15 mouse cellular contexts compared by ENCODE assay signal in genomic region chr11:84570392-84570791, GRCm38 (mm10). TPM values are rescaled to one million over a fixed set of nuclear protein-coding genes. Genes with fewer than 3 reads are reported as not detected.
DNase-seq lines count a peak whose midpoint lies in the region; ATAC-seq and TF ChIP-seq lines count a peak whose summit lies in the region.
"Had no signal": no experiment of that assay in that cellular context is flagged by ENCODE, and none has a peak within 500 bp of the region (broad histone marks: within the 10 kb centered on the region; RNA-seq: fewer than 3 reads in every experiment).

No protein-coding gene starts in this region.

- TF ChIP-seq CTCF in stomach, postnatal 0 days (IDR thresholded peaks at IDR 0.05; ENCODE audit: low read depth): no peak

- DNase-seq in neural tube, embryonic 11.5 days (ENCODE audit: low spot score): peak; percentile 49
- no peak for DNase-seq in neural tube, embryonic 10.5 days (ENCODE audit: extremely low spot score, low spot score)
- no peak for DNase-seq in forebrain, embryonic 10.5 days (ENCODE audit: extremely low spot score, low spot score)
- DNase-seq in gastrocnemius, postnatal 36 days: no peak
- DNase-seq in frontal cortex, adult 2 months (ENCODE audit: extremely low spot score in 1 of 2, low spot score in 1 of 2): no peak
- no peak for DNase-seq in stomach, postnatal 0 days (ENCODE audit: low spot score)
- DNase-seq: heart, adult 18-20 months; kidney, postnatal 25 days; lung, adult 18-20 months; thymus, postnatal 25 days had no signal

- H3K9me3 ChIP-seq in neural tube, embryonic 11.5 days (ENCODE audit: control insufficient read depth, low read length): no peaks in the 10 kb centered on the region
- H3K9me3 ChIP-seq in forebrain, embryonic 10.5 days: no peaks in the 10 kb centered on the region
- H3K9me3 ChIP-seq in hindbrain, embryonic 15.5 days: no peaks in the 10 kb centered on the region
- no peaks in the 10 kb centered on the region for H3K9me3 ChIP-seq in neural tube, embryonic 12.5 days
- H3K9me3 ChIP-seq in stomach, postnatal 0 days (ENCODE audit: control insufficient read depth, low read length): no peaks in the 10 kb centered on the region

- WGBS in neural tube, embryonic 11.5 days: 54% methylated on average over 12 of the region's 12 CpGs
- 69% methylated on average over 12 of the region's 12 CpGs for WGBS in forebrain, embryonic 10.5 days
- 10% methylated on average over 12 of the region's 12 CpGs for WGBS in hindbrain, embryonic 15.5 days
- WGBS in neural tube, embryonic 12.5 days: 49% methylated on average over 12 of the region's 12 CpGs
- 47% methylated on average over 12 of the region's 12 CpGs for WGBS in stomach, postnatal 0 days

- H3K4me2 ChIP-seq in neural tube, embryonic 11.5 days (ENCODE audit: low read depth): no peak overlapping the region
- H3K4me2 ChIP-seq in hindbrain, embryonic 15.5 days: peak overlapping the region; percentile 27
- H3K4me2 ChIP-seq in neural tube, embryonic 12.5 days (replicated peaks): no peak overlapping the region
- no peak overlapping the region for H3K4me2 ChIP-seq in stomach, postnatal 0 days (replicated peaks; ENCODE audit: low read depth)

- no peaks in the 10 kb centered on the region for H3K27me3 ChIP-seq in neural tube, embryonic 11.5 days (ENCODE audit: control insufficient read depth, insufficient read depth, low read length)
- peaks cover 82% of the 10 kb centered on the region for H3K27me3 ChIP-seq in forebrain, embryonic 10.5 days (ENCODE audit: poor library complexity, severe bottlenecking)
- H3K27me3 ChIP-seq in hindbrain, embryonic 15.5 days: 0 out of 2 replicates have a peak, but pooled peaks cover 3% of the 10 kb centered on the region
- no peaks in the 10 kb centered on the region for H3K27me3 ChIP-seq in neural tube, embryonic 12.5 days (replicated peaks)
- H3K27me3 ChIP-seq in stomach, postnatal 0 days (ENCODE audit: control insufficient read depth, insufficient read depth, low read length): no peaks in the 10 kb centered on the region

- no peak for TF ChIP-seq EP300 in stomach, postnatal 0 days (optimal IDR thresholded peaks at IDR 0.05)

- H3K4me1 ChIP-seq in neural tube, embryonic 11.5 days (ENCODE audit: control insufficient read depth, insufficient read depth, low read length): peaks cover 20% of the 10 kb centered on the region; the same call in 1 of the 2 replicates
- peaks cover 52% of the 10 kb centered on the region for H3K4me1 ChIP-seq in forebrain, embryonic 10.5 days
- peaks cover 40% of the 10 kb centered on the region for H3K4me1 ChIP-seq in hindbrain, embryonic 15.5 days (replicated peaks)
- peaks cover 53% of the 10 kb centered on the region for H3K4me1 ChIP-seq in neural tube, embryonic 12.5 days
- no peaks in the 10 kb centered on the region; the same call in 1 of the 2 replicates for H3K4me1 ChIP-seq in stomach, postnatal 0 days (replicated peaks; ENCODE audit: control insufficient read depth, insufficient read depth)

- intact Hi-C loops in gastrocnemius, postnatal 36 days (cut with DNase I): no loop called here

- ATAC-seq in neural tube, embryonic 11.5 days (ENCODE audit: insufficient read depth, low FRiP score, low TSS enrichment): no peak; the same call in 1 of the 2 replicates
- ATAC-seq in hindbrain, embryonic 15.5 days (ENCODE audit: low FRiP score, low read depth): peak; percentile 47; the same call in 1 of the 2 replicates
- ATAC-seq in neural tube, embryonic 12.5 days (ENCODE audit: low FRiP score, low read depth): 0 out of 2 replicates have a peak, but pooled peaks have one; percentile 5
- ATAC-seq in stomach, postnatal 0 days (ENCODE audit: low FRiP score, low TSS enrichment): no peak
- ATAC-seq: inflammation-experienced regulatory T-cells, adult 6 months had no signal

- no peak overlapping the region for H3K9ac ChIP-seq in neural tube, embryonic 11.5 days (ENCODE audit: low read length)
- H3K9ac ChIP-seq in hindbrain, embryonic 15.5 days: no peak overlapping the region
- no peak overlapping the region for H3K9ac ChIP-seq in neural tube, embryonic 12.5 days
- no peak overlapping the region for H3K9ac ChIP-seq in stomach, postnatal 0 days (ENCODE audit: low read length)

- H3K36me3 ChIP-seq in neural tube, embryonic 11.5 days (ENCODE audit: control insufficient read depth, insufficient read depth, low read length): no peaks in the 10 kb centered on the region
- no peaks in the 10 kb centered on the region for H3K36me3 ChIP-seq in forebrain, embryonic 10.5 days (replicated peaks)
- H3K36me3 ChIP-seq in hindbrain, embryonic 15.5 days: no peaks in the 10 kb centered on the region
- no peaks in the 10 kb centered on the region for H3K36me3 ChIP-seq in neural tube, embryonic 12.5 days
- H3K36me3 ChIP-seq in stomach, postnatal 0 days (ENCODE audit: control insufficient read depth, insufficient read depth, low read length): no peaks in the 10 kb centered on the region

- no peak overlapping the region for H3K4me3 ChIP-seq in neural tube, embryonic 11.5 days (ENCODE audit: low read depth, low read length)
- H3K4me3 ChIP-seq in forebrain, embryonic 10.5 days: no peak overlapping the region
- no peak overlapping the region for H3K4me3 ChIP-seq in hindbrain, embryonic 15.5 days
- no peak overlapping the region for H3K4me3 ChIP-seq in neural tube, embryonic 12.5 days
- no peak overlapping the region for H3K4me3 ChIP-seq in stomach, postnatal 0 days (ENCODE audit: low read depth, low read length)

- peak overlapping the region; percentile 69 for H3K27ac ChIP-seq in neural tube, embryonic 11.5 days (ENCODE audit: low read depth, low read length)
- H3K27ac ChIP-seq in forebrain, embryonic 10.5 days: peak overlapping the region; percentile 32
- peak overlapping the region; percentile 23; the same call in 1 of the 2 replicates for H3K27ac ChIP-seq in hindbrain, embryonic 15.5 days (replicated peaks)
- no peak overlapping the region for H3K27ac ChIP-seq in neural tube, embryonic 12.5 days
- H3K27ac ChIP-seq in stomach, postnatal 0 days (replicated peaks): no peak overlapping the region

RNA-seq across cellular contexts. Expression of gene Lhx1, which starts 45.1 kb away (rescaled TPM):
- 42.4 and 46.3 TPM in 2 replicates for polyA plus RNA-seq in neural tube, embryonic 11.5 days (2014; fragmentation: Nextera tagmentation; extraction: Ambion mirVana)
- 1.3 and 2.6 TPM in 2 replicates for polyA plus RNA-seq in forebrain, embryonic 10.5 days (2016; fragmentation: Nextera tagmentation; extraction: Ambion mirVana)
- 37.5 and 54.5 TPM in 2 replicates for polyA plus RNA-seq in hindbrain, embryonic 15.5 days (2015; fragmentation: Nextera tagmentation; extraction: Ambion mirVana)
- 68.4 and 70.3 TPM in 2 replicates for polyA plus RNA-seq in neural tube, embryonic 12.5 days (2016; fragmentation: Nextera tagmentation; extraction: Ambion mirVana)
- total RNA-seq in gastrocnemius, postnatal 36 days (2021): not detected
- 0.36 and 0.40 TPM in 2 replicates for polyA plus RNA-seq in frontal cortex, adult 2 months (2012; rRNA removed)
- not detected in 2 replicates for polyA plus RNA-seq in stomach, postnatal 0 days (2015; fragmentation: Nextera tagmentation; extraction: Ambion mirVana)
- total RNA-seq: adrenal gland, adult 18-20 months; heart, adult 18-20 months had no signal
- polyA plus RNA-seq: C2C12; inflammation-experienced regulatory T-cells, adult 6 months had no signal

RNA-seq across cellular contexts. Expression of gene Aatf, which starts 57.1 kb away (rescaled TPM):
- polyA plus RNA-seq in neural tube, embryonic 11.5 days (2014; fragmentation: Nextera tagmentation; extraction: Ambion mirVana): 54.4 and 55.8 TPM in 2 replicates
- polyA plus RNA-seq in forebrain, embryonic 10.5 days (2016; fragmentation: Nextera tagmentation; extraction: Ambion mirVana): 63.2 and 64.7 TPM in 2 replicates
- polyA plus RNA-seq in hindbrain, embryonic 15.5 days (2015; fragmentation: Nextera tagmentation; extraction: Ambion mirVana): 50.8 and 53.3 TPM in 2 replicates
- 53.3 and 56.7 TPM in 2 replicates for polyA plus RNA-seq in neural tube, embryonic 12.5 days (2016; fragmentation: Nextera tagmentation; extraction: Ambion mirVana)
- 10 to 100 TPM; 10.8 to 14.9 TPM for total RNA-seq in gastrocnemius, postnatal 36 days (2021)
- 8.4 and 10.0 TPM in 2 replicates for polyA plus RNA-seq in frontal cortex, adult 2 months (2012; rRNA removed)
- polyA plus RNA-seq in stomach, postnatal 0 days (2015; fragmentation: Nextera tagmentation; extraction: Ambion mirVana): 24.3 and 24.8 TPM in 2 replicates

Comparison
In these comparisons a context has a peak if more than half of its experiments do, and no peak if none do; other contexts are left out.
1. ATAC-seq: peak in hindbrain, embryonic 15.5 days (single experiment) and neural tube, embryonic 12.5 days (single experiment); none in neural tube, embryonic 11.5 days (single experiment) and stomach, postnatal 0 days (single experiment).
2. H3K27ac ChIP-seq: peak in neural tube, embryonic 11.5 days (single experiment), forebrain, embryonic 10.5 days (single experiment) and hindbrain, embryonic 15.5 days (single experiment); none in neural tube, embryonic 12.5 days (single experiment) and stomach, postnatal 0 days (single experiment).
3. RNA of gene Lhx1, which starts 45.1 kb away (polyA plus RNA-seq): 68.4 to 70.3 TPM in neural tube, embryonic 12.5 days, 37.5 to 54.5 TPM in hindbrain, embryonic 15.5 days and 42.4 to 46.3 TPM in neural tube, embryonic 11.5 days; 1.3 to 2.6 TPM in forebrain, embryonic 10.5 days, 0.36 to 0.40 TPM in frontal cortex, adult 2 months and not detected in stomach, postnatal 0 days; every median in the first group is over 10 times any median in the second.